12 mouse cellular contexts compared by ENCODE assay signal in genomic region chr5:92358033-92358432, GRCm38 (mm10). TPM values are rescaled to one million over a fixed set of nuclear protein-coding genes. Genes with fewer than 3 reads are reported as not detected.
DNase-seq lines count a peak whose midpoint lies in the region; ATAC-seq and TF ChIP-seq lines count a peak whose summit lies in the region.
"Had no signal": no experiment of that assay in that cellular context is flagged by ENCODE, and none has a peak within 500 bp of the region (broad histone marks: within the 10 kb centered on the region; RNA-seq: fewer than 3 reads in every experiment).

No protein-coding gene starts in this region.

- ATAC-seq in G1E (ENCODE audit: extremely low read depth, insufficient number of reproducible peaks, low FRiP score, poor library complexity, severe bottlenecking) = no peak
- ATAC-seq in megakaryocyte progenitor cell, adult 5-6 weeks (replicated peaks; ENCODE audit: poor library complexity) = peak; percentile 73
- no peak for ATAC-seq in forebrain, embryonic 14.5 days
- ATAC-seq: activated CD4-positive, CD25-positive, alpha-beta regulatory T cell, adult 4 months; forebrain, embryonic 16.5 days had no signal

- H3K27me3 ChIP-seq in G1E (ENCODE audit: insufficient read depth, low read length) = peaks cover 33% of the 10 kb centered on the region
- no peaks in the 10 kb centered on the region for H3K27me3 ChIP-seq in forebrain, embryonic 14.5 days (replicated peaks; ENCODE audit: control insufficient read depth, insufficient read depth, low read length)

- 67% methylated on average over 12 of the region's 12 CpGs for WGBS in forebrain, embryonic 14.5 days

- no peak overlapping the region for H3K4me3 ChIP-seq in G1E (ENCODE audit: low read depth, low read length)
- H3K4me3 ChIP-seq in forebrain, embryonic 14.5 days (ENCODE audit: low read depth, low read length) = no peak overlapping the region

- no peak overlapping the region for H3K27ac ChIP-seq in forebrain, embryonic 14.5 days (ENCODE audit: low read depth, low read length)

- peak; percentile 64 for DNase-seq in kidney, postnatal 10 days
- no peak for DNase-seq in kidney, adult 8-10 months
- DNase-seq in G1E (ENCODE audit: low spot score) = peak; percentile 20
- DNase-seq in adrenal gland, postnatal 25 days = peak; percentile 46
- DNase-seq in MN1 (ENCODE audit: low spot score) = no peak
- DNase-seq in forebrain, embryonic 14.5 days (ENCODE audit: low spot score) = no peak
- DNase-seq: cerebellum, postnatal 14 days; right cerebral cortex, postnatal 25 days; thymus, postnatal 36 days had no signal

- peaks cover 8% of the 10 kb centered on the region for H3K4me1 ChIP-seq in G1E (ENCODE audit: insufficient read depth, low read depth, low read length)
- no peaks in the 10 kb centered on the region for H3K4me1 ChIP-seq in forebrain, embryonic 14.5 days (ENCODE audit: control insufficient read depth, insufficient read depth, low read length)

- H3K9me3 ChIP-seq in G1E (replicated peaks) = no peaks in the 10 kb centered on the region
- no peaks in the 10 kb centered on the region for H3K9me3 ChIP-seq in forebrain, embryonic 14.5 days (replicated peaks; ENCODE audit: control insufficient read depth, low read length)

- no peak overlapping the region for H3K4me2 ChIP-seq in forebrain, embryonic 14.5 days (ENCODE audit: low read length)

- no peak overlapping the region for H3K9ac ChIP-seq in forebrain, embryonic 14.5 days (ENCODE audit: low read length)

- H3K36me3 ChIP-seq in G1E (replicated peaks) = no peaks in the 10 kb centered on the region
- H3K36me3 ChIP-seq in forebrain, embryonic 14.5 days (ENCODE audit: control insufficient read depth, insufficient read depth, low read length) = no peaks in the 10 kb centered on the region

- TF ChIP-seq CTCF in G1E (IDR thresholded peaks at IDR 0.05; ENCODE audit: low read depth, low read length) = no peak

RNA-seq across cellular contexts. Expression of gene Cxcl10, which starts 9.3 kb away (rescaled TPM):
- total RNA-seq in G1E (2014; fragmentation: Nextera tagmentation) = not detected in 2 replicates
- total RNA-seq in G1E (2017) = 0.05 and 0.35 TPM in 2 replicates
- polyA plus RNA-seq in G1E (2012) = not detected in 2 replicates
- 1.1 and 1.2 TPM in 2 replicates for total RNA-seq in adrenal gland, postnatal 25 days (2021)
- 4.7 and 10.5 TPM in 2 replicates for total RNA-seq in megakaryocyte progenitor cell, adult 5-6 weeks (2015)
- total RNA-seq in megakaryocyte progenitor cell, adult 5-6 weeks (2017) = 1.3 and 5.3 TPM in 2 replicates
- polyA plus RNA-seq in forebrain, embryonic 14.5 days (2014; fragmentation: Nextera tagmentation; extraction: Ambion mirVana) = 0.44 TPM in 1 of 2 replicates, not detected in the other
- polyA plus RNA-seq: forebrain, embryonic 16.5 days had no signal

RNA-seq across cellular contexts. Expression of gene Art3, which starts 26.4 kb away (rescaled TPM):
- total RNA-seq in G1E (2014; fragmentation: Nextera tagmentation) = not detected in 2 replicates
- 0.22 TPM in 1 of 2 replicates, not detected in the other for total RNA-seq in G1E (2017)
- not detected in 2 replicates for polyA plus RNA-seq in G1E (2012)
- total RNA-seq in adrenal gland, postnatal 25 days (2021) = 50.0 and 51.8 TPM in 2 replicates
- total RNA-seq in megakaryocyte progenitor cell, adult 5-6 weeks (2015) = 1.2 and 1.5 TPM in 2 replicates
- 0.54 TPM in 1 of 2 replicates, not detected in the other for total RNA-seq in megakaryocyte progenitor cell, adult 5-6 weeks (2017)
- 2.9 and 4.9 TPM in 2 replicates for polyA plus RNA-seq in forebrain, embryonic 14.5 days (2014; fragmentation: Nextera tagmentation; extraction: Ambion mirVana)

RNA-seq across cellular contexts. Expression of gene Cxcl9, which starts 30.2 kb away (rescaled TPM):
- not detected in 2 replicates for total RNA-seq in G1E (2014; fragmentation: Nextera tagmentation)
- 0.06 TPM in 1 of 2 replicates, not detected in the other for total RNA-seq in G1E (2017)
- polyA plus RNA-seq in G1E (2012) = not detected in 2 replicates
- 0.88 and 0.90 TPM in 2 replicates for total RNA-seq in adrenal gland, postnatal 25 days (2021)
- total RNA-seq in megakaryocyte progenitor cell, adult 5-6 weeks (2015) = 0.37 and 1.2 TPM in 2 replicates
- total RNA-seq in megakaryocyte progenitor cell, adult 5-6 weeks (2017) = 0.27 and 0.33 TPM in 2 replicates
- not detected in 2 replicates for polyA plus RNA-seq in forebrain, embryonic 14.5 days (2014; fragmentation: Nextera tagmentation; extraction: Ambion mirVana)
- polyA plus RNA-seq: forebrain, embryonic 16.5 days had no signal

RNA-seq across cellular contexts. Expression of gene Sdad1, which starts 47.8 kb away (rescaled TPM):
- total RNA-seq in G1E (2014; fragmentation: Nextera tagmentation) = 76.9 and 85.3 TPM in 2 replicates
- 66.0 and 76.9 TPM in 2 replicates for total RNA-seq in G1E (2017)
- 62.6 and 83.4 TPM in 2 replicates for polyA plus RNA-seq in G1E (2012)
- 30.5 and 36.1 TPM in 2 replicates for total RNA-seq in adrenal gland, postnatal 25 days (2021)
- 39.5 and 46.5 TPM in 2 replicates for total RNA-seq in megakaryocyte progenitor cell, adult 5-6 weeks (2015)
- 69.5 and 86.2 TPM in 2 replicates for total RNA-seq in megakaryocyte progenitor cell, adult 5-6 weeks (2017)
- 28.6 and 33.2 TPM in 2 replicates for polyA plus RNA-seq in forebrain, embryonic 14.5 days (2014; fragmentation: Nextera tagmentation; extraction: Ambion mirVana)

Comparison
In these comparisons a context has a peak if more than half of its experiments do, and no peak if none do; other contexts are left out.
1. DNase-seq: peak in kidney, postnatal 10 days (single experiment), G1E (single experiment) and adrenal gland, postnatal 25 days (single experiment); none in kidney, adult 8-10 months (0 of 2), MN1 (single experiment) and forebrain, embryonic 14.5 days (single experiment).
2. RNA of gene Art3, which starts 26.4 kb away (total RNA-seq): 50.0 to 51.8 TPM in adrenal gland, postnatal 25 days; 0.54 to 1.5 TPM in megakaryocyte progenitor cell, adult 5-6 weeks and 0.22 TPM in G1E; every median in the first group is over 10 times any median in the second.